Mouse (Mus musculus) ES-E14 (cell line): ENCODE measurements at regions not wholly inside any gene's neighbourhood (a gene's known extent, or its start where the extent isn't known, plus 50 kb on each side); places are given as distances from the start of the nearest gene placed in this dataset.

Experiments
- CHD2 ChIP-seq: IDR thresholded peaks from 2 replicates; pipeline ENCODE4 v1.6.1; 2014; ENCODE audit warnings: mild to moderate bottlenecking, low read depth, low read length, inconsistent platforms
- HCFC1 ChIP-seq: IDR thresholded peaks from 2 replicates; pipeline ENCODE4 v1.6.1; 2012; ENCODE audit warnings: low read length, inconsistent platforms, borderline replicate concordance; ENCODE audit not compliant: insufficient read depth
- MAFK ChIP-seq: IDR thresholded peaks from 2 replicates; pipeline ENCODE4 v1.6.1; 2014; ENCODE audit warnings: mild to moderate bottlenecking, low read depth, low read length, inconsistent platforms; ENCODE audit not compliant: insufficient read depth
- ZC3H11A ChIP-seq: IDR thresholded peaks from 2 replicates; pipeline ENCODE4 v1.6.1; 2012; ENCODE audit warnings: low read depth, mild to moderate bottlenecking, inconsistent platforms, low read length, borderline replicate concordance
- ZNF384 ChIP-seq: IDR thresholded peaks from 2 replicates; pipeline ENCODE4 v1.6.1; 2012; ENCODE audit warnings: low read depth, low read length, inconsistent platforms

DNA sequence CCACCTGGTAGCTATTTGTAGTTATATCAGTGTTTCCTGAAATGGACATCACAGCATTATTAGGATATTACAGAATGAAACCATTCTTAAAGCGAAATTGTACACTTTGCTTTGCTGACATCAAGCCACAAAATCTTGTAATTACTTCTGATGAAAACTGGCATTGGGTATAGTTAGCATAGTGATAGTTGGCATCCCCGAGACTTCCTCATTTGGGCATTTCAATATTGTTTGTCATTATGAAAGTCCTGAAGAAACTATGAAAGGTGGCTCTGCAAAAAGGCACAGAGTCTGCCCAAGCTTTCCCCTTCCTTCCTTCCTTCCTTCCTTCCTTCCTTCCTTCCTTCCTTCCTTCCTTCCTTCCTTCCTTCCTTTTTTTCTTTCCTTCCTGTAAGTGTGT lies 217.5 kb upstream of the Fggy start:
- TF ChIP-seq ZC3H11A (no peak), HCFC1 (no peak), MAFK (no peak), CHD2 (no peak), ZNF384 (no peak)
